Mouse (Mus musculus) granulocyte monocyte progenitor cell, adult 5-6 weeks (primary cell): ENCODE measurements around the gene Svs2. TPM values are rescaled to one million over a fixed set of nuclear protein-coding genes. Genes with fewer than 3 reads are reported as not detected.
A peak's percentile ranks its signal among the peaks of the same experiment; 100 is the strongest.
"Not testable (repeated sequence)": the region's sequence is repeated elsewhere in the genome, so short reads cannot be mapped to it uniquely, and the experiment has no call there.

Experiments
- ATAC-seq: replicated peaks from 2 replicates; pipeline ENCODE4 v1.8.0; 2016; ENCODE audit warnings: mild to moderate bottlenecking, moderate TSS enrichment, inconsistent platforms; ENCODE audit not compliant: poor library complexity, severe bottlenecking
- total RNA-seq, 2 experiments: library from RNA; stranded (forward) in 1 of 2; stranded (reverse) in 1 of 2; fragments of 200-712, 200-1000 nt in 1 of 2; fragments of >200 nt in 1 of 2; fragmentation: Nextera tagmentation in 1 of 2; gene quantifications; 2 replicates each; pipeline ENCODE4 v1.2.3; 2014 to 2017

The Svs2 gene
- not detected in 2 replicates for total RNA-seq (2014; fragmentation: Nextera tagmentation)
- total RNA-seq (2017), result not detected in 2 replicates

DNA sequence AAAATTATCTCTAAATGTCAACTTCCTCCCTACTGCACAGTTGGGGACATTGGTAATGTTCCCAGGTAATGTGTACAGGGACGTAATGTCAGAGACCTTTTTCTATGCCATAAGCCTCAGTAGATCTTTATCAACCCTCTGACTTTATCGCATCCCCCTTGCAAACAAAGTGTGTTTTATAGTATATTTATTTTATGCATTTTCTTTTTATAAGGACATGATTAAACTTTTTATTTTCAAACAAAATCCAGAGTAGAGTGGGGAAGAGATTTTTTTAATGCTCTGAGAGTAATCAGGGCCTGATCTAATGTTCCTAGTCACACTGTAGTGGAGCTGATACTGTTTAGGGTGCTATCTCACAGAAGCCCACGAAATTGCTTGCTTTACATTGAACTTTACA lies at the start of gene Svs2:
Gene Svs2, minus strand, starts transcription at position 101 of the 400 bp plus-strand sequence.
- no peak for ATAC-seq

DNA sequence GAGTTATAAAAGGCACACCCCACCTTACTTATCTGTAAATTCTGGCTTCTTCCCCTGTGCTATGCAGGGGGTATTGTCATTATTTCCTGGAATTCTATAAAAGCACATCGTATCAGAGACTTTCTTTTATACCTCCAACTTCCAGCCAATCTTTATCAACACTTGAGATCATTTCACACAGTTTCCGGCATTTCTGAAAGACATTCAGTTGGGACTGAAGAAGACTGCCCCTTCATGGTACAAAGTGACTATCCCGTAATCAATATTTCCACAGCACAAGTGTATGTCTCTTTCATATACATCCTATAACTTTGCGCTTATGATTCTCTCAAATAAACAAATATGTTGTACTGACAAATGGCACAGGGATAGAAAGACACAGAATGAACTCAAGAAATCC lies 40.1 kb upstream of the Svs2 start, which contains the start of gene Svs4:
Gene Svs4, minus strand, starts transcription at position 101 of the 400 bp plus-strand sequence.
- no peak for ATAC-seq

DNA sequence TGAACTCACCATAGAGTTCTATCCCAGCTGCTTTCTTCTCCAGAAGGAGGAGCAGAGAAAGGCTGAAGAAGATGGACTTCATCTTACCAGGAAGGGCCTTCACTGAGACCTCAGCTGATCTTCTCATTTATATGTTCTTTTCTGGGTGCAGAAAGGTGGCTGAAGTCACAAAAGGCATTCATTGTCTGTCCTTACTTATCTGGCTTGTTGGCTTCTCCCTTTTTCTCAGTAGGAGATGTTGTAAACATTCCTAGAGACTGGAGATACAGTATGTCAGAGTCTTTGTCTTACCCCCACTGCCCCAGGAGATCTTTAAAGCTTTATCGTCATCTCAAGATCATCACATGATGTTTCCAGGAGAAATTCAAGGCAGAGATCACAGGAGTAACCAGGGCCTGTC lies 18.3 kb upstream of the Svs2 start, which contains the start of gene Svs3b:
Gene Svs3b, minus strand, starts transcription at position 101 of the 400 bp plus-strand sequence.
- ATAC-seq, result not testable (repeated sequence)

DNA sequence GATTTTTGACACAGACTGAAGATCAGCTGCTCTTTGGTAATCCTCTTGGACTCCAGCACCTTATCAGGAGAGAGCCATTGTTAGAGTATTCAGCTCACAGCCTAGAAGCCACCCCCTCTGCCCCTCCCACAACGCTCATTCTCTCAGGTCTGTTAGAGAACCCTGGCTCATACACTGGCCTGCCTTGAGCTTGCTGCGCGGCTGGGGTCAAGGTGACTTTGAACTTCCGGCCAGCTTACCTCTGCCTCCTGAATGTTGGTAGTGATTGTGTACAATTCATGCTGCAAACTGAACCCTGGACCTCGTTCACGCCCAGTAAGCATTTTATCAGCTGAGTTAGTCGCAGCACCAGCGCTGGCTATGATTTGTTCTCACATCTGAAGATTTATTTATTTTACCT lies 5.6 kb downstream of the Svs2 start:
- no peak for ATAC-seq

DNA sequence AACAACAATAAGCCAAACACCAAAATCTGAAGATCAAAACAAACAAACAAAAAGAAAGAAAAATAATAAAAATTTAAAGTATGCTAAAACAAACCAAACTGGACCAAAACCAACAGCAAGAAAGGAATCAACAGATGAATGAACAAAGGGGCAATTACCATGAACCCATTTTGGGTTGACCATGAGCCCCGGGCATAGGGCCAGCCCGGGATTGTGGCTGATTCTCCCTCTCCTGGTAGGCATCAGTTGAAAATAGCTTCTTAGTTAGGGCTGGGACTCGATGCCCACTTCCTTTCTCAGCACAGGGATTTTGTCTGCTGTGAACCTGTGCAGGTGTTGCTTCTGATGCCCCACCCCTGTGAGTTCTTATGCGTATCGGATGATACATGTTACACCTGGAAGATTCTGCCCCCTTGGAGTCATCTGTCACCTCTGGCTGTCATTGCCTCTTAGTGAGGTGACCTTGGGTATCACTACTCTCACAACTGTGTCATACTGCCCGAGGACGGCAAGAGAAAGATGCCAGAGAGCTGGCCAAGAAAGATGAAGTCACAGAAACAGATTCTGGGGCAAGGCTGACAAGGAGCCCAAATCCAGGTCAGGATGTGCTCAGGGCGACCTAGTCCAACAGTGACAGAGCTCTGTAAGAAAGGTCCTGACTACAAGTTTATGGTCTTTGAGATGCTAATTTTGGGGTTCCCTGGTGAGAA lies 9.8 kb downstream of the Svs2 start:
- ATAC-seq, result no peak

DNA sequence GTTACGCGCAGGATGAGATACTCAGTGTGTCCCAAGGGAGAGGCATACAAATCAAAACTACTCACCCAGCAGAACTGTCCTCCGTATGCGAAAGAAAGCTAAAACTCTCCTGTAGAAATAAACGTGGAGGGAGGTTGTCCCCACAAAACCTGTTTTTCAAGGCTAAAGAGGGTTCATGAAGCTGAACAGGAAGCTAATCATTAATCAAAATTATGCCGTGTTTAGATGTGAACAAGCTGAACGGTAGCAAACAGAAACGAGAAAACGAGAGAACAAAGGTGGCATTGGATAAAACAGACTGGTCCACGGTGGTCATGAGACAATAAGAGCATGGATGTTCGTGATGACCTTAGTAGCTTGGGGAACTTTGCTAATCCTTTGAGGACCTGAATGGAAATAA lies 16.7 kb downstream of the Svs2 start, which contains the start of gene Wfdc15b:
Gene Wfdc15b, minus strand, starts transcription at position 139 of the 400 bp plus-strand sequence.
- ATAC-seq, result no peak

DNA sequence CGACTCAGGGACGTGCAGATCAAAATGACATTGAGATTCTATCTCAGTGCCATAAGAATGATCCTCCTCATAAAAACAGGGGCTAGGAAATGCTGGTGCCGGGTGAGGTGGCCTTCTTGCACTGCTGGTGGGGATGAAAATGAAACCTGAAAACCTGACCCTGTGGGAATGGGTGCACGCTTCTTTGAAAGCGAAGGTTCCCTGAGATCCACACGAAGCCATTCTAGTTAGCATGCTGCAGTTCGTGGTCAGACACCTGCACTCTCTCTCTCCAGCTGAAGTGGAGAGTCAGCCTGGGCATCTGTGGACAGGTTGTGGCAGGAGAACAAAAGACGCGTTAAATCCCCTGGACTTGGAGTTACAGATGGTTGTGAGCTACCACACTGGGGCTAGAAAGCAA lies 19.0 kb downstream of the Svs2 start:
- ATAC-seq, result no peak

DNA sequence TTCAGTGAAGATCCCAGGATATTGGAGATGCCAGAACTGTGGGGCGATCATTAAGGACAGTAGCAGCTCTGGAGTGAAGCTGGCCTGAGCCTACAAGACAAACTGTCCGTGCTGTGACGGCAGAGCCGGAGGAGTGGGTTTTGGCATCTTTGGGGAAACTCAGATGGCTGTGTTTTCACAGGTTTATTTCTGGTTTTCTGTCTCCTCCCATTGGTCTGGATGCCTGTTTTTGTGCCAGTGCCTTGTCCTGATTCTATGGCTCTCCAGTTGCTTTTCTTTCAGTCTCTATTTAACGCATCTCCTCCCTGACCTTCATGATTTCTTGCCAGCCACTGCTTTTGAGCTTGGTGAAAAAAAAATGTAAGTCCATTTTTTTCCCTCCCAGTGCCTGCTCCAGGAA lies 25.6 kb downstream of the Svs2 start:
- ATAC-seq, result no peak

DNA sequence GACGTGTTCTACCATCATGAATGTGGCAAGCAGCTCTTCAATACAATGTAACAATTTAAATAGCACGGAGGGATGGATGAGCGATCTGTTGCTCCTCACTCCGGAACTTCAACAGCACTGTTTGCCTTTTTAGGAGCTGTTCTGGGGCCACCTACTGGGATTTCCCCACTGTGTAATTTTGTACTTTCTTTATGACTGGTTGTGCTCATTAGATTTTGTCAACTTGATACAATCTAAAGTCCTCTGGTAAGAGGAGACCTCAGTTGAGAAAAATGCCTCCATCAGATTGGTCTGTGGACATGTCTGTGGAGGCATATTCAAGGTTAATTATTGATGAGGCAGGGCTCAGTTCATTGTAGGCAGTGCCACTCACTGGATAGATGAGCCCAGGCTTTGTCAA lies 27.4 kb downstream of the Svs2 start:
- no peak for ATAC-seq

DNA sequence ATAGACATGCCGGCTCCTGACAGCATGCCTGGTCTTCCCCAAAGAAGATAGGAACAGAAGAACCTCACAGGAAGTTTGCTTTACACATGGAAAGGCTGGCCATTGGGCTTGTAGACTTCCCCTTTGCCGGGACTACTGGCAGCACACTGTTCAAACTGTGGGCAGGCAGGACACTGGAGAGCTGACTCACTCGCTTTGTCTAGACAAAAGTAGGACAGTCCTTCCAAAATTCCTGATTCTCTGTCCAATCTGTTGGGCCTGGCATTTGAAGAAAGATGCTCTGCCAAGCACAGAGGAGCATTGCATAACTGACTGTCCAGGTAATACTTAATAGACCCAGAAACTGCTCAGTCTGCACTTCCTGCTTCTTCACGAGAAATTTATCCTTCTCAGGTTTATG lies 31.6 kb downstream of the Svs2 start:
- no peak for ATAC-seq

DNA sequence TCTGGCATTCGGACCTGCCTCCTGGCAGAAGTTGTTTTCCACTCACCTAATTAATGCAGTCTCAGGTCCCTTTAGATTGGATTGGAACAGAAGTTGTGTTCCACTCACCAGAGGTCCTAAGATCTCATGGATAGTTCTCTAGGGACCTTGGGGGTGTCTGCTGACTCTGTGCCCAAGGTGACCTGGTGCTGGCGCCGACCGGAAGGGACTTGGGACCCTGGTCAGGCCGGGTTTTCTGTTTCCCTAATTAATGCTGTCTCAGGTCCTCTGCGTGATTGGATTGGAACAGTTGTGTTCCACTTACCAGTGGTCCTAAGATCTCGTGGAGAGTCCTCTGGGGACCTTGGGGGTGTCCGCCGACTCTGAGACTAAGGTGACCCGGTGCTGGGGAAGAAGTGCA lies 32.3 kb downstream of the Svs2 start:
- not testable (repeated sequence) for ATAC-seq

DNA sequence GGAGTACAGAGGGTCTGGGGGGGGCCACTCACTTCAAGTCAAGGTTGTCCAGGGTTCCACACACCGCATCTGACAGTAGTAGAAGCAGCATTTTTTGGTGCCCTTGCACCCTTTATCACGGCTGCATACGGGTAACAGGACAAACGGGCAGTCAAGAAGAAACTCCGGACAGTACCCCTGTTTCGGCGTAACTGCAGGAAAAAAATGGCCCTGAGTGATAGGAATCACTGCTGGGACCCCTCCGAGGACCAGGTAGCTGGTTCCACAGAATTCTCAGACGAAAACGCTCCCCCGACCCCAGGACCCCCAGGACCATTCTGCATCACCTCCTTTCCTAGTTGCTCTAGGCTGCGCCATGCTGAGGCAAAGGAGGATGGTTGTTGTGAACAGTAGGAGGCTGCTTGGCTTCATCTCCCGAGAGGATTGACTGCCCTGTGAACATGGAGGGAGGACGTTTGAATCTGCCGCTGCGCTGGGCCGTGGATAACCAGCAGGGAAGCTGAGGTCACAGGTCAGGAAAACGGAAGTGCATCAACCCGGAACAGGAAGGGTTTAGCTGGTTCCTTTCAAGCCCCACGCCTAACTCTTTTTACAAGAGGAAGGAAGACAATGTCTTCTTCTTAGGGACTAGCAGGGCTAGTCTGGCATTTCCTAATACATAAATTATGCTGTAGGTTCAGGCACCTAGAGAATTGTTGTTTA lies 38.5 kb downstream of the Svs2 start, which contains the start of gene Wfdc15a:
Gene Wfdc15a, minus strand, starts transcription at position 505 of the 702 bp plus-strand sequence.
- ATAC-seq, result no peak

DNA sequence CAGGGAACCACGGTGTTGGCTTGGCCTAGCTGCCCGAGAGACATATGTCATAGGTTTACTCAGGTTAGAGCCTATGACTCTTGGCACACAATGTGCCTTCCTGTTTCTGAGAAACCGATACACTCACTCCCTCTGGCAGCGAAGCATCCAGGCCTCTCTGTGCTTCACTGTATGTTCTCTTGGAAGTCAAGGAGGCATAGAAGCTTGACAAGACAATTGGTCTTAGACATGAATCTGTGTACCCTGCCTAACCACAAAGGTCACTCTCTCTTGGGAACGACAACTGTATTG lies 41.6 kb downstream of the Svs2 start:
- ATAC-seq, result no peak

DNA sequence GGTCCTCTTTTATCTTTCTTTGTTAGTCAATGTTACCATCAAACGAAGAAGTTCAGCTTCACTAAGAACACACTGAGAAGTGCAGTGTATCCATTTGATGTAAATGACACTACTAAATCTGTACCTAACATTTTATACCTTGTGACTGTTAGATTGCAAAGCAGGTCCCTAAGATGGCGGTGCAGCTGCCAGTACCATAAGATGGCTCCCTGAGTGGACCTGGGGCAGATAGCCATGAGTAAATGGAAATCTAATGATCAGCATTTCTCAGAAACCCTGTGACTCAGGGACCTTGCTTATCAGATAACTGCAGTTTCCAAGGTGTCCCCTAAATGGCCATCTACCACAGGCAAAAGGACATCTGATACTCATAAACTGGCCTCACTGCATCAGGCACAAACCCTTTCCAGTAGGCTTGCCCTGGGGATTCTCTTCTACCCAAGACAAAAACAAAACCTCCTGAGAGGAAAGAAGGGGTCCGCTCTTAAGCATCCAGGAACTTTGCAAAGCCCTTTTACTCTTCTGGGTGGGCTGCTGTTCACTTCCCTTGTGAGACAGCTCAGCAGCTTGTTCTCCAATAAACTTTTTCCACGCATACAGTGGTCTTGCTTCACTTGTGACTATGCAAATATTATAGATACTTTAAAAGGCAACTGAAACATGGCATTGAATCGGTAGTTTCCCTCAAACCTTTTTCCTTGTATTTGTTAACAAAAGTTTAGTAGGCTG lies 42.1 kb downstream of the Svs2 start:
- no peak for ATAC-seq

DNA sequence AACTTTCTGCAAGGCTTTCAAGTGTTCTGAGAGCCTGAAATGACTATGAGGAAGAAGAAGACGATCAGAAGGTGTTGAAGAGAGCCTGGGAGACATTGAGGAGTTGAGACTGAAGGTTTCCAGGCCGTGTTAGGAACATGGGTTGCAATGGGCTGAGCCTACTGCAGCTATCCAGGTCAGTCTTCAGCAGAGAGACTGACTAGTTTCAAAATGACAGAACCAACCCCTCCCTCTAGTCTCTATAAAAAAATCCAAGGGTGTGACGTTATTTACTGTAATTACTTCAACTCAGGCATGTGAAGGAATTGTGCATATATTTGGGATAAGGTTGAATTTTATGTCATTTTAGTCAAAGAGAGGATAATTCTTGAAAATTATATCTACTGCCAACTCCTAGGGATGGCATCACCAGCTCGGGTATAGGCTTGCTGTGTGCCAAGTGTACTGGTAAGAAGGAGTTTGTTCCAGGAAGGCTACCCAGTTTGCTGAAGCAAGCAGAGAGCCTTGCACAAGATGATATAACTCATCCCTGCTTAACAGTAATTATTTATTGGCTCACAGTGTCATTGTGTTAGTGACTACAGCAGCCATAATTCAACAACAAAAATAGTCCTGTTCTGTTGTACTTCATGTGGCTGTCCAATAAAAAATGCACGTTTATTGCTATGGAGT lies 43.2 kb downstream of the Svs2 start:
- ATAC-seq, result no peak

DNA sequence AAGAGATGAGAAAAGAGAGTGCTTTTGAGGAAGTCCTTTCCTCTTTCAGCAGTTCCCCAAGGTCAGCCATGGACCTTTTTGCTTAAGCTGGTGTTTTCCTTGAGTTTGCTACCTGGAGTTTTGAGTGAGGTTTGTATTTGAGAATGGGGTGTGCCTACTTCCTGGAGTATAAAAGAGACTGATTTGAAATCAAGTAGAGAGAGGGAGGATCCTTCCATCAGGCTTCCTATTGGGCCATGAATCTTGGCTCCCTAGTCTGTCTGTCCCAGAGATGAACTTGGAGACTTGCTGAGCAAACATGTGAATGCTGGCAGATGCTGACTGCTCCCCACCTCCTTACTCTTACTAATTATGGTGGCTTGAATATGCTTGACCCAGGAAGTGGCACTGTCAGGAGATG lies 46.0 kb downstream of the Svs2 start:
- ATAC-seq, result no peak

DNA sequence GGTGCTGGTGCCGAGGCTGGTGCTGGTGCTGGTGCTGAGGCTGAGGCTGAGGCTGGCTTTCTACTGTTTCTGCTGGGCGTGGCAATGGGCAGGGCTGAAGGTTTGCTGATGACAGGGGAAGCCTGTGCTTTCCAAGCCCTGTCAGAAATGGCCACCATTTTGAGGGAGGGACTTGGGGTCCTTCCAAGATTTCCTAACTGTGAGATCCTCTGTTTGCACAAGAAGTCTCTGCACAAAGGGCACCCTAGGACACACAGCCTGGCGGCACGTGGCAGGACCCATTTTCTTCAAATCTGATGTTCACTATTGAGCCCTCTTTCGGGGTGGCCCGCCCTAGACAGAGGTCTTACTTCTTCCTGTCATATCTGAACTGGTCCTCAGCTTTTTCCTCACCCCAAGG lies 47.7 kb downstream of the Svs2 start, which contains the start of gene Wfdc12:
Gene Wfdc12, minus strand, starts transcription at position 33 of the 400 bp plus-strand sequence.
- ATAC-seq, result no peak

DNA sequence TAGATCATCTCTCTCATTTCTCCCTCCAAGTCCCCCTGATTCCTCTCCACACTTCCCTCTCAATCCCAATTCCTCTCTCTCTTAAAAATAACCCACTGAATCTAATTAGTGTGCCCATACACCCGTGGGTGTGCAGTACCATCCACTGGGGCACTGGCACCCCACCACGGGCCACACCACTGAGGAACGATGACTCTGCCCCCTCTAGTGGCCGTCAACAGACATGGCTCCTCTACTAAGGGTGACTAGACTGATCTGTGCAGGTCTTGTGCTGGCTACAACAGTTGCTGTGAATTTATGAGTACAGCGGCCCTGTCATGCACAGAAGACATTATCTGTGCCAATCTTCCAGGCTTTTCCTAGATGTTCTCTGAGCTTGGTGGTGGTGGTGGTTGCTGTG lies 49.5 kb downstream of the Svs2 start:
- ATAC-seq, result peak; percentile 92
